Mouse (Mus musculus): Measurements from ENCODE around the gene Amigo3.

Gene Amigo3

GRCm38 (mm10) chr9:108052885-108053664 lies at the start of gene Amigo3:
TSS of gene Amigo3 (plus strand) at chr9:108053159.
- peak; percentile 95 for DNase-seq (ENCODE audit: low read depth, low spot score)

GRCm38 (mm10) chr9:108003531-108003890 lies 49.4 kb upstream of the Amigo3 start:
- DNase-seq (ENCODE audit: low read depth, low spot score), result no peak

DNA sequence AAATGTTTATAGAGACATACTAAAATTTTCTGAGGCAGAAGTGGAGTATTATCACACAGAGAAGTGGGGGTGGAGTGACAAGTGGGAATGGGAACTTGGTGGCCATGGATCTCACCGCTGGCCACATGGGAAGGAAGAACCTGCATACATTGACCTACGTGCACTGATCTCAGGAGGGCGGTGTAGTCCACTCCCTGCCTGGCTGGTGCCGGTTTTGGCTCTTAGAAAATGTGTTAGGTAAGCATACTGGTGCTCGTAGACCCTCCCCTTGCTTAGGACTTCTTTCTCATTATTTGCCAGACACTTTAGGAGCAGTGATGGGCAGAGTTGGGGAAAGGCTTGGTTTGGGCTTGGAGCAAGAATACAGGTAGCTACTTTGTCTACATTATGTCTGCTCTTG lies 44.9 kb upstream of the Amigo3 start:
- peak; percentile 63 for DNase-seq (ENCODE audit: low read depth, low spot score)

GRCm38 (mm10) chr9:108010385-108010784 lies 42.6 kb upstream of the Amigo3 start:
- no peak for DNase-seq (ENCODE audit: low read depth, low spot score)

DNA sequence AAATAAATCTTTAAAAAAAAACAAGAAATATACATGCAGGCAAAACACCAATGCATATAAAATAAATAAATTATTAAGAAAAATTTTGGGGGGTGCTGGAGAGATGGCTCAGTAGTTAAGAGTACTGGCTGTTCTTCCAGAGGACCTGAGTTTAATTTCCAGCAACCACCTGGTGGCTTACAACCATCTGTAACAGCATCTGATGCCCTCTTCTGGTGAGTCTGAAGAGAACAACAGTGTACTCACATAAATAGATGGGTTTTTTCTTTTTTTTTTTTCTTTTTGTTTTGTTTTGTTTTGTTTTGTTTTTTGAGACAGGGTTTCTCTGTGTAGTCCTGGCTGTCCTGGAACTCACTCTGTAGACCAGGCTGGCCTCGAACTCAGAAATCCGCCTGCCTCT lies 39.4 kb upstream of the Amigo3 start:
- DNase-seq (ENCODE audit: low read depth, low spot score), result peak; percentile 60

DNA sequence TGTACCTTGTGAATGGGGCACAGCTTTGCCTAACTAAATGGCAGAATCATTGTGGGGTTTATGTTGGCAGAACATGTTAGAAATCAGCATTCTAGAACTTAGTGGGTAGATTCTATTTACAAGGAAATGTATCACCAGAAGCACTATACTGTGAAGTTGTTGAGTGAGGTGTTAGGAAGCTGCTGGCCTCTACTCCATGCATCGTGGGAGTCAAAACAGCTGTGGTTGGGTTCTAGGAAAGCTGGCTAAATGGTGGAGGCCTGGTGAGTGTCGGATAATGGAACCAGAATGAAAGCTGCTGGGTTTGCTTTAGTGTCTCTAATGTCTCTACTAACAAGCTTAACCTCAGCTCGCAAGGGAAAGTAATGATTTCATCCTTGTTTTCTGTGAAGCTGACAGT lies 35.8 kb upstream of the Amigo3 start:
- no peak for DNase-seq (ENCODE audit: low read depth, low spot score)

GRCm38 (mm10) chr9:108020741-108021140 lies 32.2 kb upstream of the Amigo3 start:
- no peak for DNase-seq (ENCODE audit: low read depth, low spot score)

- no peak for DNase-seq (ENCODE audit: low read depth, low spot score)
Measured at GRCm38 (mm10) chr9:108023216-108023615, 29.7 kb upstream of the Amigo3 start.

GRCm38 (mm10) chr9:108026584-108026983 lies 26.4 kb upstream of the Amigo3 start:
- no peak for DNase-seq (ENCODE audit: low read depth, low spot score)

DNA sequence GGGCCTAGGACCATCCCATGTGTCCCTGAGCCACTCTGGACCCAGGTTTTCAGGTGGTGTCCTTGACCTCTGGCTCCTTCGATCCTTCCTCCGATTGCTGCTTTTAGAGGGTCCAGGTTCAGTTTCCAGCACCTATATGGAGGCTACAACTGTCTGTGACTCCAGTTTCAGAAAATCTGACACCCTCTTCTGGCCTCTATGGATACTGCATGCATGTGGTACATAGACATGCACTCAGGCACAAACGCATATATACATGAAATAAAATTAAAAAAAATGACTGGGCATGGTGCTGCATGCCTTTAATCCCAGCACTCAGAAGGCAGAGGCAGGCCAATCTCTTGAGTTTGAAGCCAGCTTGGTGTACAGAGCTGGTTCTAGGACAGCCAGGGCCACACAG lies 25.1 kb upstream of the Amigo3 start:
- peak; percentile 34 for DNase-seq (ENCODE audit: low read depth, low spot score)

DNA sequence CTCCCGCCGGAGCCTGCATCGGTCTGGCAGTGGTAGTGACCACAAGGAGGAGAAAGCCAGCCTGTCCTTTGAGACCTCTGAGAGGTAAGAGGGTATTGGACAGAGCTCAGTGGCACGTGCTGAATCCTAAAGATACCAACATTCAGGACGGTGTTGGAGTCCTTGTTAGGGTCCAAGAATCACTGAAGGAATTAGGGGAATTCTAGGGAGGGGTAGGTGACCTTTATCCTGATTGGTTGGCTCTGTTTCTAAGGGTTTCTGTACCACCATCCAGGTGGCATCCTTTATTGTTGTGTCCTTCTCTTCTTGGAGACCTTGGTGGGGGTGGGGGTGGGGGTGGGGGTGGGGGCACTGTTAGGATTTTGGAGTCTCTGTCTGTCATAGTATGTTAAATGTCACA lies 20.8 kb upstream of the Amigo3 start:
- peak; percentile 79 for DNase-seq (ENCODE audit: low read depth, low spot score)

DNA sequence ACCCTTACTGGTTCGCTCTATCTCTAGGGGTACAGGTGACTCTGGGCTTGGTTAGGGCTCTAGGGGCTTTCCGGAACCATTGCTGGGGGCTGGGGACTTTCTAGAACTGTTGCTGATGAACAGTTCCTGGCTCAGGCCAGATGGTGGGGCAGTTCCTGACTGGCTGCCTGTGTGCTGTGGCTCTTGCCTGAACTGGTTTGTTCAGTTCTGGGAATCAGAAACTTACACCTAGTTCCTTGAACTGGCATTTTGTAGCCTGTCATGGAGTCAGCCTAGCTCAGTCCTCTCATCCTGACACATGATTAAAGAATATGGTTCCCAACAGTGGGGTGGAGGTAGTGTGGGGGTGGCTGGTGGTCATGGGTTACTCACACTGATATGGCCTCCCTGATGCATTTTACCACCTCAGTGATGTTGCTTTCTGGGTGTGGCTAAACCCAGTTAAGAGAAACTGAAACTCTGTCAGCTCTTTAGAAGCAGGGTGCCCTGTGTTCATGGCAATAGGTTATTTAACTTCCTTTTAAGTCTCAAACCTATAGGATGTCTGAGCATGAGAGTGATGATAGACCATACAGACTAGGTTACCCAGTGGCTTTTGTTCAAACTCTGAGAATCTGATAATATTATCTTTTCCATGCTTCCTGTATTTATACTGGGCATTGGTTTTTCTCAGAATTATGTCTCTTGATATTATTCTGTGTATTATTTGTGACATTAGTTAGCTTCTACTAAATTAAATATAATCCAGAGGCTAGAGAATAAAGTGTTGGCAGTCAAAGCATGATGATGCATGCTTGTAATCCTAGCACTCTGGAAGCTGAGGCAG lies 17.4 kb upstream of the Amigo3 start:
- peak; percentile 38 for DNase-seq (ENCODE audit: low read depth, low spot score)

DNA sequence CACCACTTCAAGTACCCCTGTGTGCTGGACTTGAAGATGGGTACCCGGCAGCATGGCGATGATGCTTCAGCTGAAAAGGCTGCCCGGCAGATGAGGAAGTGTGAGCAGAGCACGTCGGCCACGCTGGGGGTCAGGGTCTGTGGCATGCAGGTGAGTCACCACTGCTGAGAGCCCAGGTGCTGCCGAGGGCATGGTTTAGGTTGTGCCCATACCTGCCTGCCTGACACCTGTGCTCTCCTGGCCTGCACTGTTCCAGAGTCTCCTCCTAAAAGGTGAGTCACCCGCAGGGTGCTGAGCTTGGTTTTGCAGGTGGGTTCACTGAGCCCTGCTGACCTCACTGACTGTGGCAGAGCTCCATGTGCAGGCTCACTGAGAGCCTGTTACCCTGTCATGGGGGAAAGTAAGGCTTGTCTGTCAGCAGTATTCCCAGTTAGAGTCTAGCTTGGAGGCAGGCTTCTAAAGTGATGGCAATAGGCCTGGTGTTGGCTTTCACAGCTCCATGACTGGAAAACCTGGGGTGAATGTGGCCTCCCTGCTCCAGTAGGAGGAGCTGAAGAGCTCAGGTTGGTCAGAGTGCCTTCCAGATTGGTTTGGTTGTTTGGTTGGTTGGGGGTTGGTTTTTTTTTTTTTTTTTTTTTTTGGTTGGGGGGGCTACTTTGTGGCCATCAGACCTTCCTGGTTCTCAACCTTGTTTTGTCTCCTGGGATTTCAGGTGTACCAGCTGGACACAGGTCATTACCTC lies 8.0 kb upstream of the Amigo3 start:
- peak; percentile 46 for DNase-seq (ENCODE audit: low read depth, low spot score)

GRCm38 (mm10) chr9:108046582-108046981 lies 6.4 kb upstream of the Amigo3 start:
- DNase-seq (ENCODE audit: low read depth, low spot score), result no peak

DNA sequence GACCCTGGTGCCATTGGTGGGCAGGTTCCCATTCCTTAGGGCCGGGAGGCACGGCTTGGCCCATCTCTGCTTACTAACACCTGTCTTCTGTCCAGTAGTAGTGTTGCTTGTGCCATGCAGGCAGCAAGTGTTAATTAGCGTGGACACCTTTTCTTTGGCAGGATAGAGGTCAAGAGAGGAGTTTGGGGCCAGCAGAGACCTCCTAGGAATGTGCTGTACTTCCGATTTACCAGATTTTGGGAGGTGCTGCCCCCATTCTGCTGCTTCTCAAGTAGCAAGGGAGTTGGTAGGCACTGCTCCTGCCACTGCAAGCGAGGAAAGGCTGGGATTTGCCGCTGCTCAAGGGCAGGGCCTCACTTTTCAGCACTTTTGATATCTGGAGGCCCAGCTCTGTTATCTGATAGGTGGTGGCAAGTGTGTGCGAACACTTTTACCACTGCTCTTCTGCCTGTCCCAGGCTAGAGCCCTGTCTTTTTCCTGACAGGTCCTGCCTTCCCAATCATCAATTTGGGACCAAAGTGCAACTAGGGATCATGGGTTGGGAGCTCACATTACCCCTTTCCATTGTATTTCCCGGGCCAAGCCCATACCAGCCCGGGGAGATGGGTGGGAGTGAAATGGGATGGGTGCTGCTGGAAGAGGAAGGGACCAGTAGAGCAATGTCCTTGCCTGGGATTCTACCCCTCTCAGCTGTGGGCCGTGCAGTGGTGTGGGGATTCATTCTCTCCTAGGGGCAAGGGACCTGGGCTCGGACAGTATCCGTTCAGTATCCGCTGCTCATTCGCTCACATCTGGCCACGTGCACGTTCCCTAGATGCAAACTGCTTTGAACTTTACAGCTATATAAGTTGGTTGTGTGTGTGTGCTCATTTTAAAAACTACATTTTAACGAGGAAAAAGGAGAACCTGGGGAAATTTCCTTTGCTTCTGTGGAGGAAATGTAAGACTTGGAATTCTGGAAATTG lies 5.1 kb upstream of the Amigo3 start:
- DNase-seq (ENCODE audit: low read depth, low spot score), result no peak

DNA sequence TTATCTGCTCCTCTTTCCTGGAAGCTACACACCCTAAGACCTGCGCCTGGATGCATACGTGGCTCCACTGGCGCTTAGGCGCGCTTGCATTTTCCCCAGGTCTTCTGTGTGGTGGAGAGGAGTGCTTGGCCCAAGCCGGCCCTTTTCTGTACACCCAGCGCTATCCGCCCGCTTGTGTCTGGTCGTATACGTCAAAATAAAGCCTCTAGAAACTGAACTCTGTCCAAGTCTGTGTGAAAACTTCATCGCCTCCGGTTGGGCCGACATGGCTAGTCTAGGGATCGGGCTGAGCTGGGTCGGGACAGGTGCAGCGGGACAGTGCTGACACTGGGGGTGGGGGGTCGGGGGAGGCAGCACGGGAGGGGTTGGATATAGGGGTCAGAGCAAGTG lies 4.4 kb upstream of the Amigo3 start:
- DNase-seq (ENCODE audit: low read depth, low spot score), result peak; percentile 40

GRCm38 (mm10) chr9:108049016-108049455 lies 3.9 kb upstream of the Amigo3 start, which contains the start of gene Gmppb:
TSS of gene Gmppb (plus strand) at chr9:108049242.
- DNase-seq (ENCODE audit: low read depth, low spot score), result peak; percentile 96

DNA sequence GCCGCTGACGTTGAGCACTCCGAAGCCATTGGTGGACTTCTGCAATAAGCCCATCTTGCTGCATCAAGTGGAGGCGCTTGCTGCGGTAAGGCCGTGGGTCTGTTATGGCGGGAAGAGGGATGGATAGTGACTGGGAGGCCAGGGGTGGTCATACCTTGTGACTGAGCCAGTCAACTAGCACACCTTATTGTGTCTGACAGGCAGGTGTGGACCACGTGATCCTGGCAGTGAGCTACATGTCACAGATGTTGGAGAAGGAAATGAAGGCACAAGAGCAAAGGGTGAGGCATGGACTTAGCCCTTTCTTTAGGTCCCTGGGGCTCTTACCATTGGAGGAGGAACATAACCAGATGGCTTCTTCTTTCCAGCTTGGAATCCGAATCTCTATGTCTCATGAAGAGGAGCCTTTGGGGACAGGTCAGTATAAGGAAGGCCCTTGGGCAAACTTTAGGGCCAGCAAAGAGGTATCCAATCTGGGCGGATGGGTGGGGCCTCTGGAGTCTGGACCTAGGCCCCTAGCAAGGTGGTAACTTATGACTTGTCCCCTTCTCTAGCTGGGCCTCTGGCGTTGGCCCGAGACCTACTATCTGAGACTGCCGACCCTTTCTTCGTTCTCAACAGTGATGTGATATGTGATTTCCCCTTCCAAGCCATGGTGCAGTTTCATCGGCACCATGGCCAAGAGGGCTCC lies 3.3 kb upstream of the Amigo3 start:
- no peak for DNase-seq (ENCODE audit: low read depth, low spot score)

DNA sequence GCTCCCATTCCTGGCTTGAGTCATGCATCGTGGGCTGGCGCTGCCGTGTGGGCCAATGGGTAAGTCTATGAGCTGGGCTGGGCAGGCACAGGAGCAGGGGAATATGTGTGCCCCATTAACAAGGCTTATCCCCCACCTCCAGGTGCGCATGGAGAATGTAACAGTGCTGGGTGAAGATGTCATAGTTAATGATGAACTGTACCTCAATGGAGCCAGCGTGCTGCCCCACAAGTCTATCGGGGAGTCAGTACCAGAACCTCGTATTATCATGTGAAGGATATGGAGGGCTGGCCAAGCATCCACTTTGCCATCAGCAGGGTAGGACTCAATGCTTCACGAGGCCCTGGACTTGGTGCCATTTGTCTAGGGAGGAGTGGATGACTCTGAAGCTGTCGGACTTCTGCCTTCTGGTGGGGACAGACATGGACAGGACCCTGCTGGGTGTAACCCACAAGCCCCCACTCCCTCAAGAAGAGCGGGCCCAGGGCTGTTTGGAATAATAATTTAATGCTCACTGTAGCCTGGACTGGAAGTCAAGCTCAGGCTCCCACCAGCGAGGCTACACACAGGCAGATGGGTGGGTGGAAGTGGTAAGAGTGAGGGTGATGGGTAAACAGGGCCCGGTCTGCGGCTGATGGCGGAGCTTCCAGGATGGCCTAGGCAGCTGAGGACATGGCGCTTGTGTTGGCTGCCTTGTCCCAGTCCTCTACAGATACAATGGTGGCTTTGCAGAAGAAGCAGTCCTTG lies 1.6 kb upstream of the Amigo3 start:
- no peak for DNase-seq (ENCODE audit: low read depth, low spot score)

DNA sequence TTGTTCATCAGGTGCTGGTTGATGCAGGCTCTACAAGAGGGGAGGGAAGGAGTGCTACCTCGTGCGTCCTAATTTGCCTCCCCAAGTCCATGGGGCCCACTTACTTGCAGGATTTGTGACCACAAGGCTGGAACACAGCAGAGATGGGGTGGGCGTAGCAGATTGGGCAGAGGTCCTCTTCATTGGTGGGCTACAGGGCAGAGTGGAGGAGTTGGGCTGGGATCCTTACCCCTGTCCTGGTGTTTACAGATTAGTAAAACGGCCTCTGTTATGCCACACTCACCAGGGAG lies 1.1 kb upstream of the Amigo3 start:
- no peak for DNase-seq (ENCODE audit: low read depth, low spot score)

All from ES-CJ7 (cell line).